Mouse (Mus musculus): ENCODE results near the gene Sel1l3. TPM values are rescaled to one million over a fixed set of nuclear protein-coding genes. Genes with fewer than 3 reads are reported as not detected.

Sel1l3 gene
- polyA plus RNA-seq, 1 experiment from 2014 or later: 1.5 TPM

- ATAC-seq (ENCODE audit: insufficient number of reproducible peaks, low FRiP score, low TSS enrichment, low read depth): no peak
- H3K9me3 ChIP-seq (ENCODE audit: control insufficient read depth, low read length): no peaks in the 10 kb centered on the region
- H3K9ac ChIP-seq (ENCODE audit: low read length): no peak overlapping the region
- 82% methylated on average over 3 of the region's 3 CpGs for WGBS
- no peaks in the 10 kb centered on the region for H3K4me1 ChIP-seq (ENCODE audit: control insufficient read depth, insufficient read depth, low read length)
- no peak overlapping the region for H3K4me2 ChIP-seq (ENCODE audit: low read depth, severe bottlenecking)
- H3K4me3 ChIP-seq (ENCODE audit: low read depth, low read length): no peak overlapping the region
- H3K36me3 ChIP-seq (ENCODE audit: control insufficient read depth, insufficient read depth, low read length): no peaks in the 10 kb centered on the region
- no peak for DNase-seq (ENCODE audit: low spot score)
- H3K27me3 ChIP-seq (ENCODE audit: control insufficient read depth, insufficient read depth, low read length): no peaks in the 10 kb centered on the region
- H3K27ac ChIP-seq (replicated peaks; ENCODE audit: low read depth, low read length): no peak overlapping the region
Observed at GRCm38 (mm10) chr5:53175195-53175594, 38.5 kb downstream of the Sel1l3 start.

- Histone ChIP-seq H3K27ac (replicated peaks; ENCODE audit: low read depth, low read length) (no peak overlapping the region), H3K9ac (ENCODE audit: low read length) (no peak overlapping the region), H3K9me3 (ENCODE audit: control insufficient read depth, low read length) (no peaks in the 10 kb centered on the region), H3K27me3 (ENCODE audit: control insufficient read depth, insufficient read depth, low read length) (no peaks in the 10 kb centered on the region), H3K4me1 (ENCODE audit: control insufficient read depth, insufficient read depth, low read length) (no peaks in the 10 kb centered on the region), H3K4me3 (ENCODE audit: low read depth, low read length) (no peak overlapping the region), H3K36me3 (ENCODE audit: control insufficient read depth, insufficient read depth, low read length) (no peaks in the 10 kb centered on the region), H3K4me2 (ENCODE audit: low read depth, severe bottlenecking) (no peak overlapping the region)
- ATAC-seq (ENCODE audit: insufficient number of reproducible peaks, low FRiP score, low TSS enrichment, low read depth) (no peak), DNase-seq (ENCODE audit: low spot score) (no peak)
- WGBS: 87% methylated on average over 12 of the region's 12 CpGs
Observed at GRCm38 (mm10) chr5:53174461-53174860, 39.3 kb downstream of the Sel1l3 start.

- WGBS: 87% methylated on average over 7 of the region's 7 CpGs
- Histone ChIP-seq H3K9me3 (ENCODE audit: control insufficient read depth, low read length) (no peaks in the 10 kb centered on the region), H3K4me1 (ENCODE audit: control insufficient read depth, insufficient read depth, low read length) (no peaks in the 10 kb centered on the region), H3K27ac (replicated peaks; ENCODE audit: low read depth, low read length) (no peak overlapping the region), H3K36me3 (ENCODE audit: control insufficient read depth, insufficient read depth, low read length) (no peaks in the 10 kb centered on the region), H3K27me3 (ENCODE audit: control insufficient read depth, insufficient read depth, low read length) (no peaks in the 10 kb centered on the region), H3K9ac (ENCODE audit: low read length) (no peak overlapping the region), H3K4me2 (ENCODE audit: low read depth, severe bottlenecking) (no peak overlapping the region), H3K4me3 (ENCODE audit: low read depth, low read length) (no peak overlapping the region)
- no peak for DNase-seq (ENCODE audit: low spot score)
- no peak for ATAC-seq (ENCODE audit: insufficient number of reproducible peaks, low FRiP score, low TSS enrichment, low read depth)
Observed at GRCm38 (mm10) chr5:53172908-53173307, 40.8 kb downstream of the Sel1l3 start.

GRCm38 (mm10) chr5:53172256-53172636 is 41.5 kb downstream of the Sel1l3 start:
- Histone ChIP-seq H3K4me2 (ENCODE audit: low read depth, severe bottlenecking) (no peak overlapping the region), H3K9ac (ENCODE audit: low read length) (no peak overlapping the region), H3K4me3 (ENCODE audit: low read depth, low read length) (no peak overlapping the region), H3K27me3 (ENCODE audit: control insufficient read depth, insufficient read depth, low read length) (no peaks in the 10 kb centered on the region), H3K4me1 (ENCODE audit: control insufficient read depth, insufficient read depth, low read length) (no peaks in the 10 kb centered on the region), H3K27ac (replicated peaks; ENCODE audit: low read depth, low read length) (no peak overlapping the region), H3K9me3 (ENCODE audit: control insufficient read depth, low read length) (no peaks in the 10 kb centered on the region), H3K36me3 (ENCODE audit: control insufficient read depth, insufficient read depth, low read length) (no peaks in the 10 kb centered on the region)
- WGBS: 86% methylated on average over 10 of the region's 10 CpGs
- DNase-seq (ENCODE audit: low spot score): no peak
- no peak for ATAC-seq (ENCODE audit: insufficient number of reproducible peaks, low FRiP score, low TSS enrichment, low read depth)

GRCm38 (mm10) chr5:53171611-53172255 is 42.0 kb downstream of the Sel1l3 start:
- no peaks in the 10 kb centered on the region for H3K9me3 ChIP-seq (ENCODE audit: control insufficient read depth, low read length)
- no peak for DNase-seq (ENCODE audit: low spot score)
- no peak overlapping the region for H3K9ac ChIP-seq (ENCODE audit: low read length)
- no peak overlapping the region for H3K27ac ChIP-seq (replicated peaks; ENCODE audit: low read depth, low read length)
- no peaks in the 10 kb centered on the region for H3K36me3 ChIP-seq (ENCODE audit: control insufficient read depth, insufficient read depth, low read length)
- H3K27me3 ChIP-seq (ENCODE audit: control insufficient read depth, insufficient read depth, low read length): no peaks in the 10 kb centered on the region
- no peaks in the 10 kb centered on the region for H3K4me1 ChIP-seq (ENCODE audit: control insufficient read depth, insufficient read depth, low read length)
- ATAC-seq (ENCODE audit: insufficient number of reproducible peaks, low FRiP score, low TSS enrichment, low read depth): no peak
- H3K4me3 ChIP-seq (ENCODE audit: low read depth, low read length): no peak overlapping the region
- 93% methylated on average over 6 of the region's 6 CpGs for WGBS
- no peak overlapping the region for H3K4me2 ChIP-seq (ENCODE audit: low read depth, severe bottlenecking)

GRCm38 (mm10) chr5:53167564-53167963 is 46.2 kb downstream of the Sel1l3 start:
- H3K36me3 ChIP-seq (ENCODE audit: control insufficient read depth, insufficient read depth, low read length): no peaks in the 10 kb centered on the region
- H3K9me3 ChIP-seq (ENCODE audit: control insufficient read depth, low read length): no peaks in the 10 kb centered on the region
- H3K4me2 ChIP-seq (ENCODE audit: low read depth, severe bottlenecking): no peak overlapping the region
- ATAC-seq (ENCODE audit: insufficient number of reproducible peaks, low FRiP score, low TSS enrichment, low read depth) (no peak), DNase-seq (ENCODE audit: low spot score) (no peak)
- WGBS: 91% methylated on average over 4 of the region's 4 CpGs
- H3K4me3 ChIP-seq (ENCODE audit: low read depth, low read length): no peak overlapping the region
- H3K27ac ChIP-seq (replicated peaks; ENCODE audit: low read depth, low read length): no peak overlapping the region
- H3K27me3 ChIP-seq (ENCODE audit: control insufficient read depth, insufficient read depth, low read length): no peaks in the 10 kb centered on the region
- H3K4me1 ChIP-seq (ENCODE audit: control insufficient read depth, insufficient read depth, low read length): no peaks in the 10 kb centered on the region
- H3K9ac ChIP-seq (ENCODE audit: low read length): no peak overlapping the region

- ATAC-seq (ENCODE audit: insufficient number of reproducible peaks, low FRiP score, low TSS enrichment, low read depth) (no peak), DNase-seq (ENCODE audit: low spot score) (no peak)
- H3K9ac ChIP-seq (ENCODE audit: low read length): no peak overlapping the region
- H3K4me3 ChIP-seq (ENCODE audit: low read depth, low read length): no peak overlapping the region
- no peaks in the 10 kb centered on the region for H3K4me1 ChIP-seq (ENCODE audit: control insufficient read depth, insufficient read depth, low read length)
- WGBS: 94% methylated on average over 5 of the region's 5 CpGs
- H3K36me3 ChIP-seq (ENCODE audit: control insufficient read depth, insufficient read depth, low read length): no peaks in the 10 kb centered on the region
- no peaks in the 10 kb centered on the region for H3K27me3 ChIP-seq (ENCODE audit: control insufficient read depth, insufficient read depth, low read length)
- H3K27ac ChIP-seq (replicated peaks; ENCODE audit: low read depth, low read length): no peak overlapping the region
- no peaks in the 10 kb centered on the region for H3K9me3 ChIP-seq (ENCODE audit: control insufficient read depth, low read length)
- no peak overlapping the region for H3K4me2 ChIP-seq (ENCODE audit: low read depth, severe bottlenecking)
Observed at GRCm38 (mm10) chr5:53165672-53166071, 48.1 kb downstream of the Sel1l3 start.

- no peak overlapping the region for H3K4me2 ChIP-seq (ENCODE audit: low read depth, severe bottlenecking)
- no peaks in the 10 kb centered on the region for H3K27me3 ChIP-seq (ENCODE audit: control insufficient read depth, insufficient read depth, low read length)
- H3K4me3 ChIP-seq (ENCODE audit: low read depth, low read length): no peak overlapping the region
- H3K4me1 ChIP-seq (ENCODE audit: control insufficient read depth, insufficient read depth, low read length): no peaks in the 10 kb centered on the region
- H3K36me3 ChIP-seq (ENCODE audit: control insufficient read depth, insufficient read depth, low read length): no peaks in the 10 kb centered on the region
- H3K9me3 ChIP-seq (ENCODE audit: control insufficient read depth, low read length): no peaks in the 10 kb centered on the region
- WGBS: 90% methylated on average over 8 of the region's 8 CpGs
- DNase-seq (ENCODE audit: low spot score) (no peak), ATAC-seq (ENCODE audit: insufficient number of reproducible peaks, low FRiP score, low TSS enrichment, low read depth) (no peak)
- H3K27ac ChIP-seq (replicated peaks; ENCODE audit: low read depth, low read length): no peak overlapping the region
- no peak overlapping the region for H3K9ac ChIP-seq (ENCODE audit: low read length)
Observed at GRCm38 (mm10) chr5:53162436-53162835, 51.3 kb downstream of the Sel1l3 start.
